Mouse (Mus musculus): ENCODE results near the gene Marco. TPM values are rescaled to one million over a fixed set of nuclear protein-coding genes. Genes with fewer than 3 reads are reported as not detected.

The Marco gene
- polyA plus RNA-seq (2011; ENCODE audit: insufficient read length, low read depth, missing spikeins) = not detected in 2 replicates

- no peak for TF ChIP-seq CTCF (IDR thresholded peaks at IDR 0.05; ENCODE audit: borderline replicate concordance, insufficient read depth, low read length)
- TF ChIP-seq POLR2A (IDR thresholded peaks at IDR 0.05; ENCODE audit: low read depth, low read length) = no peak
- Histone ChIP-seq H3K4me1 (ENCODE audit: control insufficient read depth, insufficient read depth, low read length) (no peaks in the 10 kb centered on the region), H3K27ac (ENCODE audit: insufficient read depth, low read length) (no peak within 1 kb of the TSS), H3K4me3 (ENCODE audit: insufficient read depth, low read length) (no peak within 1 kb of the TSS)
Measured at GRCm38 (mm10) chr1:120504924-120505323, at the start of gene Marco. Gene Marco, minus strand, starts transcription at chr1:120505024.

GRCm38 (mm10) chr1:120539506-120540029 is 34.7 kb upstream of the Marco start:
- H3K4me3 ChIP-seq (ENCODE audit: insufficient read depth, low read length) = no peak overlapping the region
- 0 out of 2 replicates have a peak, but pooled peaks cover 3% of the 10 kb centered on the region for H3K4me1 ChIP-seq (ENCODE audit: control insufficient read depth, insufficient read depth, low read length)
- TF ChIP-seq POLR2A (IDR thresholded peaks at IDR 0.05; ENCODE audit: low read depth, low read length) (no peak), CTCF (IDR thresholded peaks at IDR 0.05; ENCODE audit: borderline replicate concordance, insufficient read depth, low read length) (no peak)
- H3K27ac ChIP-seq (ENCODE audit: insufficient read depth, low read length) = no peak overlapping the region

GRCm38 (mm10) chr1:120536998-120537397 is 32.2 kb upstream of the Marco start:
- Histone ChIP-seq H3K4me1 (ENCODE audit: control insufficient read depth, insufficient read depth, low read length) (0 out of 2 replicates have a peak, but pooled peaks cover 3% of the 10 kb centered on the region), H3K27ac (ENCODE audit: insufficient read depth, low read length) (no peak overlapping the region), H3K4me3 (ENCODE audit: insufficient read depth, low read length) (no peak overlapping the region)
- TF ChIP-seq CTCF (IDR thresholded peaks at IDR 0.05; ENCODE audit: borderline replicate concordance, insufficient read depth, low read length) = no peak

- Histone ChIP-seq H3K4me3 (ENCODE audit: insufficient read depth, low read length) (no peak overlapping the region), H3K27ac (ENCODE audit: insufficient read depth, low read length) (no peak overlapping the region), H3K4me1 (ENCODE audit: control insufficient read depth, insufficient read depth, low read length) (0 out of 2 replicates have a peak, but pooled peaks cover under 1% of the 10 kb centered on the region)
- TF ChIP-seq CTCF (IDR thresholded peaks at IDR 0.05; ENCODE audit: borderline replicate concordance, insufficient read depth, low read length) = no peak
- no peak for TF ChIP-seq POLR2A (IDR thresholded peaks at IDR 0.05; ENCODE audit: low read depth, low read length)
Measured at GRCm38 (mm10) chr1:120535919-120536318, 31.1 kb upstream of the Marco start.

- H3K4me3 ChIP-seq (ENCODE audit: insufficient read depth, low read length) = no peak overlapping the region
- TF ChIP-seq POLR2A (IDR thresholded peaks at IDR 0.05; ENCODE audit: low read depth, low read length) (no peak), CTCF (IDR thresholded peaks at IDR 0.05; ENCODE audit: borderline replicate concordance, insufficient read depth, low read length) (no peak)
Measured at GRCm38 (mm10) chr1:120532321-120532916, 27.6 kb upstream of the Marco start.

GRCm38 (mm10) chr1:120531770-120532169 is 26.9 kb upstream of the Marco start:
- Histone ChIP-seq H3K4me3 (ENCODE audit: insufficient read depth, low read length) (no peak overlapping the region), H3K27ac (ENCODE audit: insufficient read depth, low read length) (no peak overlapping the region), H3K4me1 (ENCODE audit: control insufficient read depth, insufficient read depth, low read length) (no peaks in the 10 kb centered on the region)
- TF ChIP-seq CTCF (IDR thresholded peaks at IDR 0.05; ENCODE audit: borderline replicate concordance, insufficient read depth, low read length) (no peak), POLR2A (IDR thresholded peaks at IDR 0.05; ENCODE audit: low read depth, low read length) (no peak)

More at GRCm38 (mm10) chr1:120532321-120532916, 27.6 kb upstream of the Marco start:
- Histone ChIP-seq H3K27ac (ENCODE audit: insufficient read depth, low read length) (no peak overlapping the region), H3K4me1 (ENCODE audit: control insufficient read depth, insufficient read depth, low read length) (no peaks in the 10 kb centered on the region)

- Histone ChIP-seq H3K27ac (ENCODE audit: insufficient read depth, low read length) (no peak overlapping the region), H3K4me3 (ENCODE audit: insufficient read depth, low read length) (no peak overlapping the region), H3K4me1 (ENCODE audit: control insufficient read depth, insufficient read depth, low read length) (no peaks in the 10 kb centered on the region)
- no peak for TF ChIP-seq CTCF (IDR thresholded peaks at IDR 0.05; ENCODE audit: borderline replicate concordance, insufficient read depth, low read length)
- TF ChIP-seq POLR2A (IDR thresholded peaks at IDR 0.05; ENCODE audit: low read depth, low read length) = no peak
Measured at GRCm38 (mm10) chr1:120529881-120530280, 25.1 kb upstream of the Marco start.

- Histone ChIP-seq H3K4me3 (ENCODE audit: insufficient read depth, low read length) (no peak overlapping the region), H3K4me1 (ENCODE audit: control insufficient read depth, insufficient read depth, low read length) (no peaks in the 10 kb centered on the region), H3K27ac (ENCODE audit: insufficient read depth, low read length) (no peak overlapping the region)
- TF ChIP-seq POLR2A (IDR thresholded peaks at IDR 0.05; ENCODE audit: low read depth, low read length) (no peak), CTCF (IDR thresholded peaks at IDR 0.05; ENCODE audit: borderline replicate concordance, insufficient read depth, low read length) (no peak)
Measured at GRCm38 (mm10) chr1:120517618-120518017, 12.8 kb upstream of the Marco start.

GRCm38 (mm10) chr1:120510311-120510710 is 5.5 kb upstream of the Marco start:
- H3K27ac ChIP-seq (ENCODE audit: insufficient read depth, low read length) = no peak overlapping the region
- no peak overlapping the region for H3K4me3 ChIP-seq (ENCODE audit: insufficient read depth, low read length)
- H3K4me1 ChIP-seq (ENCODE audit: control insufficient read depth, insufficient read depth, low read length) = no peaks in the 10 kb centered on the region
- TF ChIP-seq CTCF (IDR thresholded peaks at IDR 0.05; ENCODE audit: borderline replicate concordance, insufficient read depth, low read length) (no peak), POLR2A (IDR thresholded peaks at IDR 0.05; ENCODE audit: low read depth, low read length) (no peak)

GRCm38 (mm10) chr1:120508976-120509375 is 4.2 kb upstream of the Marco start:
- no peak overlapping the region for H3K4me3 ChIP-seq (ENCODE audit: insufficient read depth, low read length)
- TF ChIP-seq CTCF (IDR thresholded peaks at IDR 0.05; ENCODE audit: borderline replicate concordance, insufficient read depth, low read length) (no peak), POLR2A (IDR thresholded peaks at IDR 0.05; ENCODE audit: low read depth, low read length) (no peak)
- no peaks in the 10 kb centered on the region for H3K4me1 ChIP-seq (ENCODE audit: control insufficient read depth, insufficient read depth, low read length)
- no peak overlapping the region for H3K27ac ChIP-seq (ENCODE audit: insufficient read depth, low read length)
